Mouse (Mus musculus) small intestine, adult 2 months (tissue): Measurements from ENCODE around the gene Sapcd2. TPM values are rescaled to one million over a fixed set of nuclear protein-coding genes. Genes with fewer than 3 reads are reported as not detected.

Experiments
- H3K27ac ChIP-seq: fragments of 200-500 bp; 2 replicates; pipeline ENCODE4 v1.5.1; 2012; ENCODE audit warnings: low read depth, low read length, control low read depth, inconsistent platforms; ENCODE audit not compliant: insufficient read depth
- H3K27me3 ChIP-seq: fragments of 200-500 bp; 2 replicates; pipeline ENCODE4 v1.6.1; 2012; ENCODE audit warnings: mild to moderate bottlenecking, moderate library complexity, low read length, inconsistent platforms; ENCODE audit not compliant: control insufficient read depth, insufficient read depth
- H3K36me3 ChIP-seq: fragments of 200-500 bp; 2 replicates; pipeline ENCODE4 v1.6.1; 2012; ENCODE audit warnings: mild to moderate bottlenecking, low read length, control low read depth, inconsistent platforms; ENCODE audit not compliant: control insufficient read depth, insufficient read depth
- H3K4me1 ChIP-seq: fragments of 200-500 bp; 2 replicates; pipeline ENCODE4 v1.6.1; 2012; ENCODE audit warnings: low read length, inconsistent platforms, mixed read lengths; ENCODE audit not compliant: control insufficient read depth, insufficient read depth, insufficient read length
- H3K4me3 ChIP-seq: fragments of 200-500 bp; 2 replicates; pipeline ENCODE4 v1.5.1; 2012; ENCODE audit warnings: low read depth, mild to moderate bottlenecking, control low read depth, inconsistent platforms, low read length, moderate library complexity
- CTCF ChIP-seq: fragments of 200-500 bp; IDR thresholded peaks from 2 replicates; pipeline ENCODE4 v1.5.1; 2012; ENCODE audit warnings: low read depth, mild to moderate bottlenecking, control low read depth, inconsistent platforms, low read length, moderate library complexity, mixed read lengths; ENCODE audit not compliant: insufficient replicate concordance, insufficient read length; ENCODE audit errors: extremely low read depth
- POLR2A ChIP-seq: fragments of 200-500 bp; IDR thresholded peaks from 2 replicates; pipeline ENCODE4 v1.6.1; 2012; ENCODE audit warnings: low read depth, mild to moderate bottlenecking, control low read depth, inconsistent platforms, low read length, moderate library complexity
- WGBS: fragments of 180-500 bp; shearing (Covaris S2); methylation state at CpG from one replicate; pipeline ENCODE4 v1.1.7; 2018; 5-methylcytosine and 5-hydroxymethylcytosine counted together
- polyA plus RNA-seq: library from polyadenylated mRNA; depleted of rRNA; stranded (reverse); fragments of >200 nt; gene quantifications from 2 replicates; pipeline ENCODE4 v1.2.3, GENCODE M21; 2012

The Sapcd2 gene
- polyA plus RNA-seq, 1 experiment: 28.8 TPM

- Histone ChIP-seq H3K27me3 (no peaks in the 10 kb centered on the region; the same call in 1 of the 2 replicates), H3K36me3 (no peaks in the 10 kb centered on the region), H3K4me1 (peaks cover 15% of the 10 kb centered on the region; the same call in 1 of the 2 replicates), H3K27ac (no peak overlapping the region), H3K4me3 (peak overlapping the region; percentile 81; the same call in 1 of the 2 replicates)
- TF ChIP-seq POLR2A: no peak
- TF ChIP-seq CTCF: no peak
- 87% methylated on average over 1 of the region's 1 CpGs for WGBS
Observed at GRCm38 (mm10) chr2:25397010-25397409, 24.9 kb downstream of the Sapcd2 start.

GRCm38 (mm10) chr2:25398065-25398464 lies 25.9 kb downstream of the Sapcd2 start:
- 97% methylated on average over 7 of the region's 7 CpGs for WGBS
- Histone ChIP-seq H3K4me1 (peaks cover 15% of the 10 kb centered on the region; the same call in 1 of the 2 replicates), H3K27me3 (no peaks in the 10 kb centered on the region; the same call in 1 of the 2 replicates), H3K27ac (no peak overlapping the region), H3K36me3 (no peaks in the 10 kb centered on the region), H3K4me3 (no peak overlapping the region)
- TF ChIP-seq POLR2A: no peak
- TF ChIP-seq CTCF: no peak

GRCm38 (mm10) chr2:25399051-25399450 lies 26.9 kb downstream of the Sapcd2 start, which contains the start of gene Npdc1:
Gene Npdc1 (plus strand): TSS chr2:25399351.
- no peak within 1 kb of the TSS for H3K4me3 ChIP-seq
- H3K27ac ChIP-seq: no peak within 1 kb of the TSS
- no peak for TF ChIP-seq CTCF
- TF ChIP-seq POLR2A: no peak
- no peaks in the 10 kb centered on the region; the same call in 1 of the 2 replicates for H3K27me3 ChIP-seq
- peaks cover 18% of the 10 kb centered on the region; the same call in 1 of the 2 replicates for H3K4me1 ChIP-seq
- WGBS: 81% methylated on average over 8 of the region's 8 CpGs
- H3K36me3 ChIP-seq: no peaks in the 10 kb centered on the region

- 36% methylated on average over 16 of the region's 16 CpGs for WGBS
- H3K27ac ChIP-seq: no peak overlapping the region
- peaks cover 13% of the 10 kb centered on the region; the same call in 1 of the 2 replicates for H3K4me1 ChIP-seq
- no peak for TF ChIP-seq CTCF
- TF ChIP-seq POLR2A: no peak
- H3K27me3 ChIP-seq: no peaks in the 10 kb centered on the region; the same call in 1 of the 2 replicates
- H3K36me3 ChIP-seq: no peaks in the 10 kb centered on the region
- H3K4me3 ChIP-seq: peak overlapping the region; percentile 14
Observed at GRCm38 (mm10) chr2:25400291-25400690, 28.2 kb downstream of the Sapcd2 start.

- Histone ChIP-seq H3K27ac (no peak overlapping the region), H3K36me3 (no peaks in the 10 kb centered on the region), H3K27me3 (no peaks in the 10 kb centered on the region; the same call in 1 of the 2 replicates), H3K4me1 (peaks cover 11% of the 10 kb centered on the region; the same call in 1 of the 2 replicates), H3K4me3 (peak overlapping the region; percentile 14)
- TF ChIP-seq POLR2A (no peak), CTCF (peak; percentile 74)
- WGBS: 6% methylated on average over 17 of the region's 17 CpGs
Observed at GRCm38 (mm10) chr2:25400764-25401163, 28.6 kb downstream of the Sapcd2 start.

- Histone ChIP-seq H3K36me3 (no peaks in the 10 kb centered on the region), H3K27me3 (no peaks in the 10 kb centered on the region), H3K27ac (peak overlapping the region; percentile 1; the same call in 1 of the 2 replicates), H3K4me1 (peaks cover 3% of the 10 kb centered on the region; the same call in 1 of the 2 replicates), H3K4me3 (peak overlapping the region; percentile 75)
- TF ChIP-seq POLR2A (no peak), CTCF (peak; percentile 78; the same call in 1 of the 2 replicates)
- WGBS: 1% methylated on average over 13 of the region's 13 CpGs
Observed at GRCm38 (mm10) chr2:25402377-25402971, 30.4 kb downstream of the Sapcd2 start.

GRCm38 (mm10) chr2:25402972-25403601 lies 31.0 kb downstream of the Sapcd2 start:
- Histone ChIP-seq H3K27ac (0 out of 2 replicates have a peak overlapping the region, but pooled peaks have one; percentile 25), H3K4me1 (peaks cover 3% of the 10 kb centered on the region; the same call in 1 of the 2 replicates), H3K4me3 (peak overlapping the region; percentile 75), H3K36me3 (peaks cover 2% of the 10 kb centered on the region), H3K27me3 (no peaks in the 10 kb centered on the region)
- WGBS: 2% methylated on average over 54 of the region's 54 CpGs
- TF ChIP-seq POLR2A: no peak; the same call in 1 of the 2 replicates
